Mouse (Mus musculus): ENCODE data around the gene Zfc3h1. TPM values are rescaled to one million over a fixed set of nuclear protein-coding genes. Genes with fewer than 3 reads are reported as not detected.
A peak's percentile ranks its signal among the peaks of the same experiment; 100 is the strongest.

Gene Zfc3h1
- polyA plus RNA-seq, 1 experiment from 2014 or later, result 23.8 TPM

GRCm38 (mm10) chr10:115356106-115356505 is 28.7 kb upstream of the Zfc3h1 start:
- Histone ChIP-seq H3K27me3 (no peaks in the 10 kb centered on the region), H3K4me1 (peaks cover 4% of the 10 kb centered on the region), H3K9ac (no peak overlapping the region), H3K4me2 (no peak overlapping the region), H3K36me3 (peaks cover 17% of the 10 kb centered on the region), H3K27ac (no peak overlapping the region), H3K9me3 (no peaks in the 10 kb centered on the region), H3K4me3 (no peak overlapping the region)
- 86% methylated on average over 6 of the region's 7 CpGs for WGBS
- no peak for ATAC-seq (ENCODE audit: insufficient number of reproducible peaks, insufficient read depth, low FRiP score, low TSS enrichment, low read depth)

GRCm38 (mm10) chr10:115358216-115358919 is 26.4 kb upstream of the Zfc3h1 start:
- H3K4me2 ChIP-seq, result no peak overlapping the region
- no peak overlapping the region for H3K9ac ChIP-seq
- H3K27me3 ChIP-seq, result no peaks in the 10 kb centered on the region
- peaks cover 15% of the 10 kb centered on the region for H3K4me1 ChIP-seq
- H3K9me3 ChIP-seq, result no peaks in the 10 kb centered on the region
- H3K27ac ChIP-seq, result no peak overlapping the region
- WGBS, result 94% methylated on average over 17 of the region's 17 CpGs
- ATAC-seq (ENCODE audit: insufficient number of reproducible peaks, insufficient read depth, low FRiP score, low TSS enrichment, low read depth), result no peak
- peaks cover 17% of the 10 kb centered on the region for H3K36me3 ChIP-seq
- no peak overlapping the region for H3K4me3 ChIP-seq

GRCm38 (mm10) chr10:115359066-115359465 is 25.7 kb upstream of the Zfc3h1 start:
- no peak for ATAC-seq (ENCODE audit: insufficient number of reproducible peaks, insufficient read depth, low FRiP score, low TSS enrichment, low read depth)
- no peaks in the 10 kb centered on the region for H3K27me3 ChIP-seq
- WGBS, result 87% methylated on average over 7 of the region's 7 CpGs
- no peak overlapping the region for H3K4me3 ChIP-seq
- H3K36me3 ChIP-seq, result peaks cover 17% of the 10 kb centered on the region
- no peak overlapping the region for H3K27ac ChIP-seq
- peaks cover 16% of the 10 kb centered on the region for H3K4me1 ChIP-seq
- no peak overlapping the region for H3K9ac ChIP-seq
- no peaks in the 10 kb centered on the region for H3K9me3 ChIP-seq
- no peak overlapping the region for H3K4me2 ChIP-seq

- Histone ChIP-seq H3K9me3 (no peaks in the 10 kb centered on the region), H3K27me3 (no peaks in the 10 kb centered on the region), H3K4me1 (peaks cover 16% of the 10 kb centered on the region), H3K4me2 (peak within 1 kb of the TSS; percentile 72), H3K4me3 (peak within 1 kb of the TSS; percentile 63), H3K27ac (peak within 1 kb of the TSS; percentile 94), H3K9ac (peak within 1 kb of the TSS; percentile 73), H3K36me3 (peaks cover 3% of the 10 kb centered on the region)
- WGBS, result under 1% methylated on average over 57 of the region's 58 CpGs
- ATAC-seq (ENCODE audit: insufficient number of reproducible peaks, insufficient read depth, low FRiP score, low TSS enrichment, low read depth), result peak; percentile 99
Measured at GRCm38 (mm10) chr10:115361840-115362622, 22.7 kb upstream of the Zfc3h1 start, which contains the start of gene Tmem19. TSS of gene Tmem19 (minus strand) at chr10:115362501.

GRCm38 (mm10) chr10:115362623-115362964 is 22.2 kb upstream of the Zfc3h1 start:
- 9% methylated on average over 9 of the region's 9 CpGs for WGBS
- Histone ChIP-seq H3K27me3 (no peaks in the 10 kb centered on the region), H3K4me2 (peak overlapping the region; percentile 72), H3K4me1 (peaks cover 16% of the 10 kb centered on the region), H3K27ac (peak overlapping the region; percentile 94), H3K9me3 (no peaks in the 10 kb centered on the region), H3K36me3 (no peaks in the 10 kb centered on the region), H3K9ac (peak overlapping the region; percentile 73), H3K4me3 (peak overlapping the region; percentile 63)
- ATAC-seq (ENCODE audit: insufficient number of reproducible peaks, insufficient read depth, low FRiP score, low TSS enrichment, low read depth), result no peak

- Histone ChIP-seq H3K36me3 (no peaks in the 10 kb centered on the region), H3K9ac (peak overlapping the region; percentile 73), H3K27ac (peak overlapping the region; percentile 94; the same call in 1 of the 2 replicates), H3K4me1 (peaks cover 16% of the 10 kb centered on the region), H3K4me2 (peak overlapping the region; percentile 72), H3K27me3 (no peaks in the 10 kb centered on the region), H3K9me3 (no peaks in the 10 kb centered on the region), H3K4me3 (peak overlapping the region; percentile 63; the same call in 1 of the 2 replicates)
- ATAC-seq (ENCODE audit: insufficient number of reproducible peaks, insufficient read depth, low FRiP score, low TSS enrichment, low read depth), result no peak
- WGBS, result 85% methylated on average over 4 of the region's 4 CpGs
Measured at GRCm38 (mm10) chr10:115363151-115363550, 21.6 kb upstream of the Zfc3h1 start.

- no peak overlapping the region for H3K4me2 ChIP-seq
- H3K4me1 ChIP-seq, result peaks cover 12% of the 10 kb centered on the region
- ATAC-seq (ENCODE audit: insufficient number of reproducible peaks, insufficient read depth, low FRiP score, low TSS enrichment, low read depth), result no peak
- H3K36me3 ChIP-seq, result 0 out of 2 replicates have a peak, but pooled peaks cover 7% of the 10 kb centered on the region
- H3K9ac ChIP-seq, result no peak overlapping the region
- no peaks in the 10 kb centered on the region for H3K9me3 ChIP-seq
- H3K4me3 ChIP-seq, result no peak overlapping the region
- WGBS, result 86% methylated on average over 2 of the region's 2 CpGs
- H3K27me3 ChIP-seq, result no peaks in the 10 kb centered on the region
- no peak overlapping the region for H3K27ac ChIP-seq
Measured at GRCm38 (mm10) chr10:115381506-115382084, 3.2 kb upstream of the Zfc3h1 start.

GRCm38 (mm10) chr10:115382846-115383643 is 1.7 kb upstream of the Zfc3h1 start:
- ATAC-seq (ENCODE audit: insufficient number of reproducible peaks, insufficient read depth, low FRiP score, low TSS enrichment, low read depth), result no peak
- Histone ChIP-seq H3K27me3 (no peaks in the 10 kb centered on the region), H3K4me1 (peaks cover 23% of the 10 kb centered on the region), H3K4me3 (peak overlapping the region; percentile 96), H3K9ac (peak overlapping the region; percentile 97), H3K4me2 (peak overlapping the region; percentile 72), H3K36me3 (0 out of 2 replicates have a peak, but pooled peaks cover 7% of the 10 kb centered on the region), H3K9me3 (no peaks in the 10 kb centered on the region), H3K27ac (no peak overlapping the region)
- WGBS, result 22% methylated on average over 12 of the region's 12 CpGs

- Histone ChIP-seq H3K27ac (peak overlapping the region; percentile 99), H3K4me1 (peaks cover 29% of the 10 kb centered on the region), H3K4me3 (peak overlapping the region; percentile 96), H3K9me3 (no peaks in the 10 kb centered on the region), H3K9ac (peak overlapping the region; percentile 97), H3K36me3 (0 out of 2 replicates have a peak, but pooled peaks cover 7% of the 10 kb centered on the region), H3K4me2 (peak overlapping the region; percentile 72), H3K27me3 (no peaks in the 10 kb centered on the region)
- ATAC-seq (ENCODE audit: insufficient number of reproducible peaks, insufficient read depth, low FRiP score, low TSS enrichment, low read depth), result no peak
- 1% methylated on average over 15 of the region's 15 CpGs for WGBS
Measured at GRCm38 (mm10) chr10:115383644-115384220, 1.0 kb upstream of the Zfc3h1 start.

- Histone ChIP-seq H3K27me3 (no peaks in the 10 kb centered on the region), H3K27ac (peak overlapping the region; percentile 99), H3K9me3 (no peaks in the 10 kb centered on the region), H3K4me3 (peak overlapping the region; percentile 96), H3K9ac (peak overlapping the region; percentile 97), H3K4me2 (peak overlapping the region; percentile 72), H3K36me3 (peaks cover 14% of the 10 kb centered on the region), H3K4me1 (peaks cover 35% of the 10 kb centered on the region)
- under 1% methylated on average over 93 of the region's 101 CpGs for WGBS
- ATAC-seq (ENCODE audit: insufficient number of reproducible peaks, insufficient read depth, low FRiP score, low TSS enrichment, low read depth), result no peak; the same call in none of the 2 replicates
Measured at GRCm38 (mm10) chr10:115385018-115386002, 551 bp downstream of the Zfc3h1 start.

Data from embryonic facial prominence, embryonic 13.5 days (tissue).